Mouse (Mus musculus) ES-E14 (cell line): ENCODE measurements around the gene Rad9a.

ENCODE experiments used
- CHD2 ChIP-seq: IDR thresholded peaks from 2 replicates; pipeline ENCODE4 v1.6.1; 2014; ENCODE audit warnings: mild to moderate bottlenecking, low read depth, low read length, inconsistent platforms
- HCFC1 ChIP-seq: IDR thresholded peaks from 2 replicates; pipeline ENCODE4 v1.6.1; 2012; ENCODE audit warnings: low read length, inconsistent platforms, borderline replicate concordance; ENCODE audit not compliant: insufficient read depth
- MAFK ChIP-seq: IDR thresholded peaks from 2 replicates; pipeline ENCODE4 v1.6.1; 2014; ENCODE audit warnings: mild to moderate bottlenecking, low read depth, low read length, inconsistent platforms; ENCODE audit not compliant: insufficient read depth
- ZC3H11A ChIP-seq: IDR thresholded peaks from 2 replicates; pipeline ENCODE4 v1.6.1; 2012; ENCODE audit warnings: low read depth, mild to moderate bottlenecking, inconsistent platforms, low read length, borderline replicate concordance
- ZNF384 ChIP-seq: IDR thresholded peaks from 2 replicates; pipeline ENCODE4 v1.6.1; 2012; ENCODE audit warnings: low read depth, low read length, inconsistent platforms

GRCm38 (mm10) chr19:4208563-4208962 is 7.1 kb upstream of the Rad9a start:
- TF ChIP-seq ZNF384 (no peak), HCFC1 (no peak), ZC3H11A (no peak), MAFK (no peak), CHD2 (no peak)
